In genomic region chrX:136755464-136755863, GRCm38 (mm10) we compare ENCODE assay signal across 25 mouse cellular contexts. TPM values are rescaled to one million over a fixed set of nuclear protein-coding genes. Genes with fewer than 3 reads are reported as not detected.
DNase-seq lines count a peak whose midpoint lies in the region; ATAC-seq and TF ChIP-seq lines count a peak whose summit lies in the region.
"Had no signal": no experiment of that assay in that cellular context is flagged by ENCODE, and none has a peak within 500 bp of the region (broad histone marks: within the 10 kb centered on the region; RNA-seq: fewer than 3 reads in every experiment).

No protein-coding gene starts in this region.

- no peak overlapping the region for H3K27ac ChIP-seq in lung, postnatal 0 days (ENCODE audit: low read length)
- H3K27ac ChIP-seq: embryonic facial prominence, embryonic 12.5 days; forebrain, embryonic 12.5 days; gastrocnemius, adult 2 months had no signal

- WGBS in lung, postnatal 0 days: 90% methylated on average over 3 of the region's 3 CpGs

- no peak overlapping the region for H3K9ac ChIP-seq in lung, postnatal 0 days (replicated peaks; ENCODE audit: low read depth)
- H3K9ac ChIP-seq: embryonic facial prominence, embryonic 12.5 days; forebrain, embryonic 12.5 days; heart, embryonic 12.5 days had no signal

- H3K27me3 ChIP-seq in lung, postnatal 0 days (replicated peaks; ENCODE audit: insufficient read depth, low read length): no peaks in the 10 kb centered on the region
- H3K27me3 ChIP-seq: embryonic facial prominence, embryonic 12.5 days; forebrain, embryonic 12.5 days; heart, embryonic 12.5 days had no signal

- no peak for ATAC-seq in lung, postnatal 0 days
- ATAC-seq: forebrain, embryonic 16.5 days; hindbrain, embryonic 16.5 days had no signal

- H3K4me3 ChIP-seq in lung, postnatal 0 days (ENCODE audit: low read depth, low read length): no peak overlapping the region
- H3K4me3 ChIP-seq: embryonic facial prominence, embryonic 12.5 days; forebrain, embryonic 12.5 days; gastrocnemius, adult 2 months; heart, embryonic 12.5 days had no signal

- H3K36me3 ChIP-seq in lung, postnatal 0 days (ENCODE audit: insufficient read depth, low read length): no peaks in the 10 kb centered on the region
- H3K36me3 ChIP-seq: embryonic facial prominence, embryonic 12.5 days; forebrain, embryonic 12.5 days had no signal

- H3K9me3 ChIP-seq in lung, postnatal 0 days (ENCODE audit: low read length): no peaks in the 10 kb centered on the region
- H3K9me3 ChIP-seq: embryonic facial prominence, embryonic 12.5 days; forebrain, embryonic 12.5 days; heart, embryonic 12.5 days had no signal

- no peaks in the 10 kb centered on the region for H3K4me1 ChIP-seq in lung, postnatal 0 days (ENCODE audit: insufficient read depth, low read depth, low read length)
- H3K4me1 ChIP-seq: embryonic facial prominence, embryonic 12.5 days; forebrain, embryonic 12.5 days; heart, embryonic 12.5 days had no signal

- no peak for TF ChIP-seq CTCF in lung, postnatal 0 days (IDR thresholded peaks at IDR 0.05)

- TF ChIP-seq EP300 in lung, postnatal 0 days (IDR thresholded peaks at IDR 0.05): no peak

- H3K4me2 ChIP-seq in lung, postnatal 0 days (replicated peaks; ENCODE audit: low read depth, low read length): no peak overlapping the region
- H3K4me2 ChIP-seq: embryonic facial prominence, embryonic 12.5 days; forebrain, embryonic 12.5 days; heart, embryonic 12.5 days had no signal

- peak; percentile 35 to 55 for DNase-seq in layer of hippocampus, adult 8-10 months (ENCODE audit: low spot score in 2 of 2)
- no peak for DNase-seq in layer of hippocampus, postnatal 10 days (ENCODE audit: low spot score in 2 of 2)
- peak; percentile 5 for DNase-seq in lung, postnatal 36 days
- DNase-seq in lung, postnatal 0 days (ENCODE audit: low spot score): no peak
- peak; percentile 87 for DNase-seq in brain, adult 2 months (ENCODE audit: low read depth, low spot score)
- DNase-seq in layer of hippocampus, adult 9-11 months: peak; percentile 75
- DNase-seq in cerebellum, postnatal 4 days (ENCODE audit: low spot score in 2 of 2): no peak
- DNase-seq: adrenal gland, adult 8-10 months; adrenal gland, postnatal 36 days; cerebellum, adult 11 months; cerebellum, adult 8-10 months; cerebellum, postnatal 14 days; gastrocnemius, adult 2 months; gastrocnemius, postnatal 25 days had no signal

RNA-seq across cellular contexts. Expression of gene Morf4l2, which starts 12.0 kb away (rescaled TPM):
- 100 to 1,000 TPM; 325 to 385 (median 347) TPM for total RNA-seq in layer of hippocampus, adult 8-10 months (2022)
- total RNA-seq in layer of hippocampus, postnatal 10 days (2021): 100 to 1,000 TPM; 467 to 472 TPM
- 293 and 313 TPM in 2 replicates for polyA plus RNA-seq in lung, postnatal 0 days (2015; fragmentation: Nextera tagmentation; extraction: Ambion mirVana)

RNA-seq across cellular contexts. Expression of gene Glra4, which starts 24.5 kb away (rescaled TPM):
- total RNA-seq in layer of hippocampus, adult 8-10 months (2022): under 1 TPM in 1 of 4 experiments, not detected in 3; 0.45 TPM
- total RNA-seq in layer of hippocampus, postnatal 10 days (2021): under 1 TPM in 1 of 2 experiments, not detected in 1; 0.39 TPM
- not detected in 2 replicates for polyA plus RNA-seq in lung, postnatal 0 days (2015; fragmentation: Nextera tagmentation; extraction: Ambion mirVana)
- total RNA-seq: ES-E14; gastrocnemius, adult 2 months; gastrocnemius, postnatal 25 days; granulocyte monocyte progenitor cell, adult 5-6 weeks; heart, adult 8-10 months; heart, postnatal 25 days had no signal
- polyA plus RNA-seq: embryonic facial prominence, embryonic 12.5 days; forebrain, embryonic 12.5 days; forebrain, embryonic 16.5 days; heart, embryonic 12.5 days; heart, embryonic 16.5 days; hindbrain, embryonic 11.5 days; hindbrain, embryonic 16.5 days had no signal

RNA-seq across cellular contexts. Expression of gene Tceal1, which starts 47.7 kb away (rescaled TPM):
- 10 to 100 TPM; 13.1 to 16.4 (median 15.0) TPM for total RNA-seq in layer of hippocampus, adult 8-10 months (2022)
- 10 to 100 TPM; 13.5 to 14.6 TPM for total RNA-seq in layer of hippocampus, postnatal 10 days (2021)
- 12.2 and 12.3 TPM in 2 replicates for polyA plus RNA-seq in lung, postnatal 0 days (2015; fragmentation: Nextera tagmentation; extraction: Ambion mirVana)

Comparison
In these comparisons a context has a peak if more than half of its experiments do, and no peak if none do; other contexts are left out.
1. DNase-seq: peak in layer of hippocampus, adult 8-10 months (2 of 2), lung, postnatal 36 days (single experiment), brain, adult 2 months (single experiment) and layer of hippocampus, adult 9-11 months (single experiment); none in layer of hippocampus, postnatal 10 days (0 of 2), lung, postnatal 0 days (single experiment) and cerebellum, postnatal 4 days (0 of 2).